Mouse (Mus musculus) activated CD4-positive, CD25-positive, alpha-beta regulatory T cell (primary cell): ENCODE measurements around the gene Taf5. TPM values are rescaled to one million over a fixed set of nuclear protein-coding genes. Genes with fewer than 3 reads are reported as not detected.

Experiments used
- polyA plus RNA-seq, 2 experiments: library from polyadenylated mRNA; unstranded; fragments of 100-300 nt; shearing (Covaris generic); gene quantifications; one replicate each; pipeline ENCODE4 v1.2.1; 2017

Gene Taf5
- 10 to 100 TPM; 11.5 to 13.1 TPM for polyA plus RNA-seq

DNA sequence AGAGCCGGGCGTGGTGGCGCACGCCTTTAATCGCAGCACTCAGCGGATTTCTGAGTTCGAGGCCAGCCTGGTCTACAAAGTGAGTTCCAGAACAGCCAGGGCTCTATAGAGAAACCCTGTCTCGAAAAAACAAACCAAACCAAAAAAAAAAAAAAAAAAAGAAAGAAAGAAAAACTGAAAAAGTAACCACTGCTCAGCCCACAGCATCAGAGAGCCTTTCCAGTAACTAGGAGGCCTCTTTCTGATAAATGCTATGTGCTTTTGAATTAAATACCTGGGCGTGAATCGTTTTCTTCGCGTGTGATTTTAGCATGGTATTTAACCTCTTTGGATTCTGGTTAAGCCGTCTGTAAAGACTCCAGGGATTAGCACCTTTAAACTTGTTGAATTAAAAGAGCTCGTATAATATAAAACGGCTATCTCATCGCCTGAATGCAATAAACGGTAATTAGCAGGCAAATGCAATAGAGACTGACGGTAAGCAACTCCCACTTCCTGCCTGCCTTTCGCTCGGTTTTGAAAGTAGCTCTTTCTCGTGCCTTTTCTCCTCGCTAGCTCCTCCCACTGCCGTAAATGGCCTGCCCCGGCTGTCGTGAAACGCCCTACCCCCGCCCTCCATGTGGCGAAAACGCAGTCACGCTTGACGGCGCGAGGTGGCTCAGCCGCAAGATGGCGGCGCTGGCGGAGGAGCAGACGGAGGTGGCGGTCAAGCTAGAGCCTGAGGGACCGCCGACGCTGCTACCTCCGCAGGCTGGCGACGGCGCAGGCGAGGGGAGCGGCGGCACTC lies at the start of gene Taf5:
Gene Taf5 (plus strand): TSS at position 651 of the 787 bp plus-strand sequence.

DNA sequence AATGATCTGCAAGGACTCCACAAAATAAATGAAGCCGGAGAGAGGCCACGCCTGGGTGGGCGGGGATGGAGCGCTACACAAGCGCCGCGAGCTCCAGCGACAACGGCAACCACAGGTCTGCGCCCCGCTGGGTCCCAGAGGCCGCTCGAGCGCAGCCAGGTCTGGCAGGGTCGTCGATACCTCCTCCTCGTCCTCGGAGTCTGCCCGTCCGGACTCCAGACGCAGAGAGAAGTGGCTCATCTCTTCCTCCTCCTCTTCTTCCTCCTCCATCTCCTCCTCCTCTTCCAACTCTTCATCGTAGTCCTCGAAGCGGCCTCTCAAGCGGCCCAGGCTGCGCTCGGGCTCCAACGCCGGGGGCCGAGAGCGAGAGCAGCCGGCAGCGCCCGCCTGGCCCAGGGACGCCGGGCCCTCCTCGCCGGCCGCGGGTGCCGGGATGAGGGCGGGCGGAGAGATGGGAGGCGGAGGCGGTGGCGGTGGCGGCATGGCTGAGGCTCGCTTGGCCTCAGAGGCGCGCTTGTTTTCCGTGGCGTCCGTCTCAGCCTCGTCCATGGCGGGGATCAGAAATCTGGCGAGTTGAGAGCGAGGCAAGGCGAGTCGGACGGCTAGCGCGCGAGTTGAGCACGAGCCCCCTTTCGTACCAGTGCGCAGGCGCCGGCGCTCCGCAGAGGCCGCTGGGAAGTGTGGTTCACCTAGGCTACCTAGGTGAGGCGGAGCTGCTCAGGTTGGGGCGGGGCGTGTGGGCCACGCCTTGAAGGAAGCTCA lies 17.1 kb upstream of the Taf5 start, which contains the start of gene Pcgf6:
Gene Pcgf6 (minus strand): TSS at position 636 of the 762 bp plus-strand sequence.

DNA sequence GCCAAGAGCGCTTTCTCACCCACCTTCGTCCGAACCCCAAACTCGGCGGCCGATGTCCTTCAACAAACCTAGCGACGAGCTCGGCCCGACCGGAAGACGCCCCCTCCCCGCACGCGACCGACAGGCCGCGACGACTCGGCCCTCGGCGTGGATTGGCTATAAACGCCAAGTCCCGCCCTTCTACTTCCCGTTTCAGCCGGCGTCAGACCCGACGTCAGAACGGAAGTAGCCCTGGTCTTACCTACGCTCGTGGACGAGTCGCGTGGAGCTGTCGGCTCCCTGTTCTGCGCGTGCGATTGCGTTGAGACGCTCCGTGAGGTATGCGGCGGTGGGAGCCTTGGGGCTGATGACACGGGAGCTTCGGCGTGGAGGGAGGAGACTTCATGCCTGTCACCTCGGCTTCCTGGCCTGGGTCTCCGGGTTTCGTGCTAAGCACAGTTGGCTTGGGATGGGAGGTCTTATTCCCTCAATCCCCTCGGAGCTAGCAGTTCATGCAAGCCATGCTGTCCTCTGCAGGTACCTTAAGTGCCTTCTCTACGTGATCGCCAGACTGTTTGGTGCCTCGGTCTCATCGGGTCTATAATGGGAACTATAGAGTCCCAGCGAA lies 23.1 kb downstream of the Taf5 start, which contains the start of the genes Usmg5 and Pdcd11:
Gene Usmg5 (minus strand): TSS at position 98 of the 607 bp plus-strand sequence.
Gene Pdcd11 (plus strand): TSS at position 219 of the 607 bp plus-strand sequence.

Other genes starting within 250 kb of the Taf5 start
- gene Ina, start 53.0 kb upstream of the Taf5 start, polyA plus RNA-seq: under 1 TPM in 1 of 2 experiments, not detected in 1; 0.25 TPM
- 10 to 100 TPM; 38.6 to 51.7 TPM for gene Nt5c2, start 52.6 kb upstream of the Taf5 start, polyA plus RNA-seq
- gene Pcgf6, start 16.8 kb upstream of the Taf5 start, polyA plus RNA-seq: 10 to 100 TPM; 23.1 to 27.1 TPM
- gene Usmg5, start 22.9 kb downstream of the Taf5 start, polyA plus RNA-seq: 100 to 1,000 TPM; 491 to 498 TPM
- 10 to 100 TPM in 1 of 2 experiments, 1 to 10 TPM in 1; 6.7 to 12.0 TPM for gene Pdcd11, start 23.0 kb downstream of the Taf5 start, polyA plus RNA-seq
- 10 to 100 TPM; 11.9 to 23.7 TPM for gene Calhm2, start 70.5 kb downstream of the Taf5 start, polyA plus RNA-seq
- gene Calhm1, start 76.5 kb downstream of the Taf5 start, polyA plus RNA-seq: not detected
- gene Calhm3, start 90.0 kb downstream of the Taf5 start, polyA plus RNA-seq: not detected
- under 1 TPM in 1 of 2 experiments, not detected in 1; 0.28 TPM for gene Neurl1a, start 111.1 kb downstream of the Taf5 start, polyA plus RNA-seq